Mouse (Mus musculus): ENCODE measurements at regions not wholly inside any gene's neighbourhood (a gene's known extent, or its start where the extent isn't known, plus 50 kb on each side); places are given as distances from the start of the nearest gene placed in this dataset.

GRCm38 (mm10) chr11:31738148-31739021, 66.7 kb upstream of the Bod1 start:
- no peak for DNase-seq
- Histone ChIP-seq H3K4me3 (ENCODE audit: control insufficient read depth, insufficient read depth, low read length) (no peak overlapping the region), H3K4me1 (replicated peaks; ENCODE audit: control insufficient read depth, insufficient read depth, low read length) (no peaks in the 10 kb centered on the region), H3K36me3 (ENCODE audit: control insufficient read depth, insufficient read depth, low read length) (no peaks in the 10 kb centered on the region), H3K27ac (ENCODE audit: control insufficient read depth, insufficient read depth, low read length) (no peak overlapping the region), H3K27me3 (ENCODE audit: control insufficient read depth, insufficient read depth, low read length) (no peaks in the 10 kb centered on the region)
- no peak for TF ChIP-seq CTCF (IDR thresholded peaks at IDR 0.05; ENCODE audit: borderline replicate concordance, control insufficient read depth, extremely low read depth, insufficient read depth, low read length, poor library complexity)
- TF ChIP-seq POLR2A (IDR thresholded peaks at IDR 0.05; ENCODE audit: control insufficient read depth, extremely low read depth, insufficient read depth, low read length, poor library complexity) = no peak
- 95% methylated on average over 5 of the region's 5 CpGs for WGBS

GRCm38 (mm10) chr11:31740409-31740808, 68.7 kb upstream of the Bod1 start:
- H3K27ac ChIP-seq (ENCODE audit: control insufficient read depth, insufficient read depth, low read length) = no peak overlapping the region
- TF ChIP-seq CTCF (IDR thresholded peaks at IDR 0.05; ENCODE audit: borderline replicate concordance, control insufficient read depth, extremely low read depth, insufficient read depth, low read length, poor library complexity) (no peak), POLR2A (IDR thresholded peaks at IDR 0.05; ENCODE audit: control insufficient read depth, extremely low read depth, insufficient read depth, low read length, poor library complexity) (no peak)
- H3K4me3 ChIP-seq (ENCODE audit: control insufficient read depth, insufficient read depth, low read length) = no peak overlapping the region
- H3K4me1 ChIP-seq (replicated peaks; ENCODE audit: control insufficient read depth, insufficient read depth, low read length) = no peaks in the 10 kb centered on the region
- no peaks in the 10 kb centered on the region for H3K27me3 ChIP-seq (ENCODE audit: control insufficient read depth, insufficient read depth, low read length)
- DNase-seq = no peak
- H3K36me3 ChIP-seq (ENCODE audit: control insufficient read depth, insufficient read depth, low read length) = no peaks in the 10 kb centered on the region
- WGBS = 91% methylated on average over 5 of the region's 5 CpGs

DNA sequence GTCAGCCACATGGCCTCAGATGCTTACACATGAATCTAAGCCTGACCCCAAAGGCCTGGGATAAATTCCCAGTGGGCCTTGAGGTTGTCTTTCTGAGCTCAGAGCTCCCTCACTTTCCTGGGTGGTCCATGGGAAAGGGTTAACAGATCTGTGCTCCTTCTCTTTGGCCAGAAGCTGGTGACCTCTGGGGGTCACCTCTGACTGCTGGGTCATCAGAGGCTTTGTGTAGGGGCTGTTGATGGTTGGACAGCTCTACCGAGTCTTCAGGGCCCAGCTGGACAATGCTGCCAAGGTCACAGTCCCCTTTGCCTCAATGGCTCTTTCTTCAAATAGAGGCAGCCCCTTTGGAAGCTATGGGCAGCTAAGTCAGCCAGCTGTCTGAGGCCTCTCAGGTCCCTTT, 70.5 kb upstream of the Bod1 start:
- H3K27me3 ChIP-seq (ENCODE audit: control insufficient read depth, insufficient read depth, low read length) = no peaks in the 10 kb centered on the region
- no peaks in the 10 kb centered on the region for H3K36me3 ChIP-seq (ENCODE audit: control insufficient read depth, insufficient read depth, low read length)
- TF ChIP-seq POLR2A (IDR thresholded peaks at IDR 0.05; ENCODE audit: control insufficient read depth, extremely low read depth, insufficient read depth, low read length, poor library complexity) (no peak), CTCF (IDR thresholded peaks at IDR 0.05; ENCODE audit: borderline replicate concordance, control insufficient read depth, extremely low read depth, insufficient read depth, low read length, poor library complexity) (no peak)
- WGBS = 96% methylated on average over 1 of the region's 1 CpGs
- DNase-seq = no peak
- H3K4me1 ChIP-seq (replicated peaks; ENCODE audit: control insufficient read depth, insufficient read depth, low read length) = peaks cover 11% of the 10 kb centered on the region
- H3K27ac ChIP-seq (ENCODE audit: control insufficient read depth, insufficient read depth, low read length) = no peak overlapping the region
- no peak overlapping the region for H3K4me3 ChIP-seq (ENCODE audit: control insufficient read depth, insufficient read depth, low read length)

DNA sequence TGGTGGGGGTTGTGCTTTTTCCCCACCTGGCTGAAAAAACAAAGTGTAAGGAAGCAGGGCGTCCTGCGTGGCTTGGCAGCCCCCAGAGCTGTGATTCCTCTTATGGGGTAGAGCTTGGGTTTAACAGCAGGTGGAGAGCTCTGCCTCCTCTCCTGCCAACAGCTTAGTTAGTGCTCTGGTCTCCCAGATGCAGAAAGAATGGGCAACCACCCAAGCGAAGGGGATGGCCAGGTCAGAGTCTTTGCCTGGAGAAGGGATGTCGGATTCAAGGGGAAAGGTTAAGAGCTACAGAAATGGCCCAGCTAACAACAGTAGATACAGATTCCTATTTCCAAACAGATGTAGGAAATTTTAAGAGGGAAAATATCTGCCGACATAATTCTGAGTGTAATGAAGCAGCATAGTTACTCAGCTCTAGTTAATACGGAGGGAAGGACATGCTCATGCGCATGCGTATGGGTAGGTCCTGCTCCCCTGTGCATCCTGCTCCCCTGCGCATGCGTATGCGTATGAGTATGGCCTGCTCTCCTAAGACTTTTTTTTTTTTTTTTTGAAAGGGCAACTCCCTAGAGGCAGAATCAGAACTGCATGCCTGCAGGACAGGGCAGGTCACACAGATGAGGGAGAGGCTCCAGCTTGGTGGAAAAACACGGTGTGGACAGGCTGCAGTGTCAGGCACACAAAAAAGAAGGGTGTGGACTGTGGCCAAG, 72.5 kb upstream of the Bod1 start:
- Histone ChIP-seq H3K4me3 (ENCODE audit: control insufficient read depth, insufficient read depth, low read length) (no peak overlapping the region), H3K27me3 (ENCODE audit: control insufficient read depth, insufficient read depth, low read length) (no peaks in the 10 kb centered on the region), H3K4me1 (replicated peaks; ENCODE audit: control insufficient read depth, insufficient read depth, low read length) (peaks cover 14% of the 10 kb centered on the region), H3K27ac (ENCODE audit: control insufficient read depth, insufficient read depth, low read length) (no peak overlapping the region), H3K36me3 (ENCODE audit: control insufficient read depth, insufficient read depth, low read length) (no peaks in the 10 kb centered on the region)
- TF ChIP-seq CTCF (IDR thresholded peaks at IDR 0.05; ENCODE audit: borderline replicate concordance, control insufficient read depth, extremely low read depth, insufficient read depth, low read length, poor library complexity) (no peak), POLR2A (IDR thresholded peaks at IDR 0.05; ENCODE audit: control insufficient read depth, extremely low read depth, insufficient read depth, low read length, poor library complexity) (no peak)
- 91% methylated on average over 12 of the region's 12 CpGs for WGBS
- no peak for DNase-seq

GRCm38 (mm10) chr11:31745028-31745865, 73.6 kb upstream of the Bod1 start:
- Histone ChIP-seq H3K27ac (ENCODE audit: control insufficient read depth, insufficient read depth, low read length) (no peak overlapping the region), H3K4me3 (ENCODE audit: control insufficient read depth, insufficient read depth, low read length) (no peak overlapping the region), H3K36me3 (ENCODE audit: control insufficient read depth, insufficient read depth, low read length) (no peaks in the 10 kb centered on the region), H3K27me3 (ENCODE audit: control insufficient read depth, insufficient read depth, low read length) (no peaks in the 10 kb centered on the region), H3K4me1 (replicated peaks; ENCODE audit: control insufficient read depth, insufficient read depth, low read length) (peaks cover 14% of the 10 kb centered on the region)
- TF ChIP-seq POLR2A (IDR thresholded peaks at IDR 0.05; ENCODE audit: control insufficient read depth, extremely low read depth, insufficient read depth, low read length, poor library complexity) (no peak), CTCF (IDR thresholded peaks at IDR 0.05; ENCODE audit: borderline replicate concordance, control insufficient read depth, extremely low read depth, insufficient read depth, low read length, poor library complexity) (no peak)
- no peak for DNase-seq
- WGBS = 95% methylated on average over 15 of the region's 16 CpGs

DNA sequence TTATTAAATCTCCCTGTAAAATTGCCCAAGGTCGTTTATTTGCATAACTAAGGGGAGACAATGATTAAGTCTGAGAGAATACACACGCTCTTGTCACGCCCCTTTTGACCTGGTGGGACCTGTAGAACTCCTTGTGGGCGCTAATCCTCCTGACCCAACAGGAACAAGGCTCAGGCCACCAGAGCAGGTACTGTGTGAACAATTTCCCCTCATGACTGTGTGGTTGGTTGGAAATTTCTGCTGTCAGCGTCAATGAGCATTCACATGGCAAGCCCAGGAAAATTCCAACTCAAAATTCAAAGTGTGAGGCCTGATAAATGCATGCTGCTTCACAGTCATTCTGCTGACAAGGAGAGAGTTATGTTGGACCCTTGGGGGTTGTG, 74.2 kb upstream of the Bod1 start:
- no peak for TF ChIP-seq POLR2A (IDR thresholded peaks at IDR 0.05; ENCODE audit: control insufficient read depth, extremely low read depth, insufficient read depth, low read length, poor library complexity)
- no peak for TF ChIP-seq CTCF (IDR thresholded peaks at IDR 0.05; ENCODE audit: borderline replicate concordance, control insufficient read depth, extremely low read depth, insufficient read depth, low read length, poor library complexity)
- no peak overlapping the region for H3K27ac ChIP-seq (ENCODE audit: control insufficient read depth, insufficient read depth, low read length)
- DNase-seq = no peak

More for the DNA sequence above, 74.2 kb upstream of the Bod1 start:
- WGBS = 81% methylated on average over 5 of the region's 5 CpGs
- Histone ChIP-seq H3K36me3 (ENCODE audit: control insufficient read depth, insufficient read depth, low read length) (no peaks in the 10 kb centered on the region), H3K27me3 (ENCODE audit: control insufficient read depth, insufficient read depth, low read length) (no peaks in the 10 kb centered on the region), H3K4me1 (replicated peaks; ENCODE audit: control insufficient read depth, insufficient read depth, low read length) (peaks cover 14% of the 10 kb centered on the region), H3K4me3 (ENCODE audit: control insufficient read depth, insufficient read depth, low read length) (no peak overlapping the region)
